Mouse (Mus musculus): Measurements from ENCODE around the gene Olfr698. TPM values are rescaled to one million over a fixed set of nuclear protein-coding genes. Genes with fewer than 3 reads are reported as not detected.
A peak's percentile ranks its signal among the peaks of the same experiment; 100 is the strongest.
"Not testable (repeated sequence)": the region's sequence is repeated elsewhere in the genome, so short reads cannot be mapped to it uniquely, and the experiment has no call there.

Gene Olfr698
- polyA plus RNA-seq (2011; ENCODE audit: insufficient read depth, insufficient read length, low read depth, missing spikeins): not detected in 2 replicates

DNA sequence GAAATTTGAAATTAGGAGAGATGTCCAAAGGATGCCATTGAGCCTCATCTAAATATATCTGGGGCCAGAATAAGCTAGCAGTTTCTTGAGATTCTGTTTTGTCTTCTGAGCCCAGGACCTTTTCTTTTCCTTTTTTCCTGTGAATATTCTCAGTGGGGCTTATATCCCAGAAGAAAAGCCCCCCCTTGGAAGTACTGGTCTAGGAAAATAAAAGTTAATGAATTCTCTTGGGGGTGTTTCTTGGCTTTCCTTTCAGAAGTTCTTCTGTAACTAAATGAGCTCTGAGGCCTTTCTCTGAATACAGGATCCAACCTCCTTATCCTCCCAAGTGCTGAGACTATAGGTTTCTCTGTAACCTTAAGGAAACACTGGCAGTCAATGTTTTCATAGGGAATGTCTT is at the start of gene Olfr698:
Gene Olfr698, minus strand, starts transcription at position 101 of the 400 bp plus-strand sequence.
- no peak within 1 kb of the TSS for H3K4me3 ChIP-seq (ENCODE audit: low read depth, low read length)
- TF ChIP-seq CTCF (IDR thresholded peaks at IDR 0.05; ENCODE audit: low read depth, low read length): no peak
- TF ChIP-seq EP300 (IDR thresholded peaks at IDR 0.05; ENCODE audit: insufficient read depth, low read depth, low read length): no peak
- TF ChIP-seq POLR2A (IDR thresholded peaks at IDR 0.05; ENCODE audit: insufficient read depth, low read length): no peak
- H3K36me3 ChIP-seq (ENCODE audit: control insufficient read depth, insufficient read depth, low read length, poor library complexity, severe bottlenecking): no peaks in the 10 kb centered on the region
- H3K9me3 ChIP-seq (replicated peaks; ENCODE audit: control insufficient read depth, insufficient read depth, low read length, poor library complexity, severe bottlenecking): no peaks in the 10 kb centered on the region
- no peak within 1 kb of the TSS for H3K27ac ChIP-seq (ENCODE audit: insufficient read depth, low read length)
- H3K9ac ChIP-seq (ENCODE audit: low read depth, poor library complexity, severe bottlenecking): no peak within 1 kb of the TSS
- no peaks in the 10 kb centered on the region for H3K27me3 ChIP-seq (ENCODE audit: control insufficient read depth, insufficient read depth, low read length, poor library complexity, severe bottlenecking)
- H3K4me1 ChIP-seq (ENCODE audit: control insufficient read depth, insufficient read depth, low read length): no peaks in the 10 kb centered on the region

DNA sequence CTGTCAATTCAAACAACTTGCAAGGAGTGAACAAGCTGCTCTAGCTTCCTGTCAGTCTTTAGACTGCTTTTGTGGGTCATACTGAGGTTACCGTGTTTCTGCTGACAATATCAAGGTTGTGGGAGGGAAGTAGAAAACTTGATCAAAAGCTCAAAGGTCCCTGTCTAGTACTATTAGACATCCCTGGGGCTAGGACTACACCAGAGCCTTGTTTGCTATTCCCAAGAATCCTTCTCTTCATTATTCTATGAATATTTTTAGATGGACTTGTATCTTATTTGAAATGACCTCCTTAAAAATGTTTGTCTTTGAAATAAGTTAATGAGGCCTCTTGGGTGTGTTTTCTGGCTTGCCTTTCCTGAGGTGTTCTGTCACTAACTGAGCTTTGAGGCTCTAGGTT is 37.9 kb upstream of the Olfr698 start, which contains the start of gene Olfr699:
Gene Olfr699, minus strand, starts transcription at position 101 of the 400 bp plus-strand sequence.
- Histone ChIP-seq H3K4me1 (ENCODE audit: control insufficient read depth, insufficient read depth, low read length) (no peaks in the 10 kb centered on the region), H3K9ac (ENCODE audit: low read depth, poor library complexity, severe bottlenecking) (no peak within 1 kb of the TSS), H3K27ac (ENCODE audit: insufficient read depth, low read length) (no peak within 1 kb of the TSS), H3K9me3 (replicated peaks; ENCODE audit: control insufficient read depth, insufficient read depth, low read length, poor library complexity, severe bottlenecking) (no peaks in the 10 kb centered on the region), H3K4me3 (ENCODE audit: low read depth, low read length) (no peak within 1 kb of the TSS), H3K36me3 (ENCODE audit: control insufficient read depth, insufficient read depth, low read length, poor library complexity, severe bottlenecking) (no peaks in the 10 kb centered on the region), H3K27me3 (ENCODE audit: control insufficient read depth, insufficient read depth, low read length, poor library complexity, severe bottlenecking) (no peaks in the 10 kb centered on the region)
- TF ChIP-seq EP300 (IDR thresholded peaks at IDR 0.05; ENCODE audit: insufficient read depth, low read depth, low read length): no peak

GRCm38 (mm10) chr7:106788330-106788729 is 33.1 kb upstream of the Olfr698 start:
- no peak overlapping the region for H3K4me3 ChIP-seq (ENCODE audit: low read depth, low read length)
- H3K9me3 ChIP-seq (replicated peaks; ENCODE audit: control insufficient read depth, insufficient read depth, low read length, poor library complexity, severe bottlenecking): no peaks in the 10 kb centered on the region
- H3K4me1 ChIP-seq (ENCODE audit: control insufficient read depth, insufficient read depth, low read length): no peaks in the 10 kb centered on the region
- no peaks in the 10 kb centered on the region for H3K36me3 ChIP-seq (ENCODE audit: control insufficient read depth, insufficient read depth, low read length, poor library complexity, severe bottlenecking)
- no peak for TF ChIP-seq CTCF (IDR thresholded peaks at IDR 0.05; ENCODE audit: low read depth, low read length)
- no peak for TF ChIP-seq POLR2A (IDR thresholded peaks at IDR 0.05; ENCODE audit: insufficient read depth, low read length)
- TF ChIP-seq EP300 (IDR thresholded peaks at IDR 0.05; ENCODE audit: insufficient read depth, low read depth, low read length): no peak
- no peaks in the 10 kb centered on the region for H3K27me3 ChIP-seq (ENCODE audit: control insufficient read depth, insufficient read depth, low read length, poor library complexity, severe bottlenecking)
- no peak overlapping the region for H3K9ac ChIP-seq (ENCODE audit: low read depth, poor library complexity, severe bottlenecking)
- no peak overlapping the region for H3K27ac ChIP-seq (ENCODE audit: insufficient read depth, low read length)

- not testable (repeated sequence) for H3K4me1 ChIP-seq (ENCODE audit: control insufficient read depth, insufficient read depth, low read length); H3K9me3 ChIP-seq (replicated peaks; ENCODE audit: control insufficient read depth, insufficient read depth, low read length, poor library complexity, severe bottlenecking); H3K36me3 ChIP-seq (ENCODE audit: control insufficient read depth, insufficient read depth, low read length, poor library complexity, severe bottlenecking); H3K27me3 ChIP-seq (ENCODE audit: control insufficient read depth, insufficient read depth, low read length, poor library complexity, severe bottlenecking); H3K27ac ChIP-seq (ENCODE audit: insufficient read depth, low read length); H3K9ac ChIP-seq (ENCODE audit: low read depth, poor library complexity, severe bottlenecking); H3K4me3 ChIP-seq (ENCODE audit: low read depth, low read length)
These were observed 5.8 kb upstream of the Olfr698 start for GRCm38 (mm10) chr7:106761008-106761407.

DNA sequence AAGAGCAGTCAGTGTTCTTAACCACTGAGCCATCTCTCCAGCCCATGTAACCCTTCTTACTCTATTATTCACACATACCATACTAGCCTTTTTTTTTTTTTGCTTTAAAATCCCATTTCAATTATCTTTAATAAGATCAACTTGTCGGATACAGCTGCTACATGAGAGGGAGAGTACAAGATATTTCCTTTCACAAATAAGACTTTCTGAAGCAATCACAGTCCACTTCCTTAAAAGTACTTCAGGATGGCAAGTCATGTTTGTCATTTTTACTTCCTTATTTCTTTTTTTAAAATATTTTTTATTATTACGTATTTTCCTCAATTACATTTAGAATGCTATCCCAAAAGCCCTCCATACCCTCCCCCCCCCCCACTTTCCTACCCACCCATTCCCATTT is 3.6 kb upstream of the Olfr698 start:
- no peak for TF ChIP-seq POLR2A (IDR thresholded peaks at IDR 0.05; ENCODE audit: insufficient read depth, low read length)
- Histone ChIP-seq H3K9me3 (replicated peaks; ENCODE audit: control insufficient read depth, insufficient read depth, low read length, poor library complexity, severe bottlenecking) (no peaks in the 10 kb centered on the region), H3K4me1 (ENCODE audit: control insufficient read depth, insufficient read depth, low read length) (no peaks in the 10 kb centered on the region), H3K27ac (ENCODE audit: insufficient read depth, low read length) (no peak overlapping the region), H3K27me3 (ENCODE audit: control insufficient read depth, insufficient read depth, low read length, poor library complexity, severe bottlenecking) (no peaks in the 10 kb centered on the region), H3K36me3 (ENCODE audit: control insufficient read depth, insufficient read depth, low read length, poor library complexity, severe bottlenecking) (no peaks in the 10 kb centered on the region), H3K4me3 (ENCODE audit: low read depth, low read length) (no peak overlapping the region), H3K9ac (ENCODE audit: low read depth, poor library complexity, severe bottlenecking) (no peak overlapping the region)

DNA sequence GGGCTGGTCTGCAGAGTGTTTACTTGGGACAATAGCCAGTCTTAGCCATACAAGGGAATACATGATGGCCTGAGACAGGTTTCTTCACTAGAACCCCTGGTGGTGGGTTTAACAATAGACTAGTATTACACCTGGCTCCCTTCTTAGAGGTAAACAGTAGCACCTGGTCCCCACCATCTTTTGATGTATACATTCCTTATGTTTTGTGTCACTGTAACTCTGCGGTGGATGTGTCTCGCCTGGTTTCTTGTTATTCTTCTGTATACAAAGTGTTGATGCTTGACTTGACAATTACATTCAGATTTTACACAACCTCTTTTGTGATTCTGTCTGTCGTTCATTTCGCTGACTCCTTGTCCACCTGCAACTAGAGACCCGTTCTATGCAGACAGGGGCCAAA is 9.4 kb downstream of the Olfr698 start:
- Histone ChIP-seq H3K4me3 (ENCODE audit: low read depth, low read length) (no peak overlapping the region), H3K27ac (ENCODE audit: insufficient read depth, low read length) (0 out of 2 replicates have a peak overlapping the region, but pooled peaks have one; percentile 44), H3K27me3 (ENCODE audit: control insufficient read depth, insufficient read depth, low read length, poor library complexity, severe bottlenecking) (no peaks in the 10 kb centered on the region), H3K9ac (ENCODE audit: low read depth, poor library complexity, severe bottlenecking) (no peak overlapping the region), H3K36me3 (ENCODE audit: control insufficient read depth, insufficient read depth, low read length, poor library complexity, severe bottlenecking) (no peaks in the 10 kb centered on the region), H3K9me3 (replicated peaks; ENCODE audit: control insufficient read depth, insufficient read depth, low read length, poor library complexity, severe bottlenecking) (peaks cover 2% of the 10 kb centered on the region; the same call in 1 of the 2 replicates), H3K4me1 (ENCODE audit: control insufficient read depth, insufficient read depth, low read length) (no peaks in the 10 kb centered on the region)
- TF ChIP-seq CTCF (IDR thresholded peaks at IDR 0.05; ENCODE audit: low read depth, low read length): no peak
- no peak for TF ChIP-seq EP300 (IDR thresholded peaks at IDR 0.05; ENCODE audit: insufficient read depth, low read depth, low read length)
- no peak for TF ChIP-seq POLR2A (IDR thresholded peaks at IDR 0.05; ENCODE audit: insufficient read depth, low read length)
